Mouse (Mus musculus): ENCODE measurements around the gene Nbea.

- no peak for TF ChIP-seq CTCF (IDR thresholded peaks at IDR 0.05; ENCODE audit: control insufficient read depth, insufficient read depth, insufficient read length)
- TF ChIP-seq FOSL1 (IDR thresholded peaks at IDR 0.05; ENCODE audit: insufficient read depth, low read length, poor library complexity, severe bottlenecking) = no peak
- TF ChIP-seq MAX (IDR thresholded peaks at IDR 0.05) = no peak
- no peak for TF ChIP-seq USF1 (IDR thresholded peaks at IDR 0.05; ENCODE audit: low read depth)
- no peak for TF ChIP-seq MYOG (IDR thresholded peaks at IDR 0.05; ENCODE audit: control insufficient read depth, extremely low read depth, insufficient read length)
These were observed 117.0 kb downstream of the Nbea start for GRCm38 (mm10) chr3:56066360-56067040.
